Mouse (Mus musculus): ENCODE measurements around the gene Ftcd.

The Ftcd gene

DNA sequence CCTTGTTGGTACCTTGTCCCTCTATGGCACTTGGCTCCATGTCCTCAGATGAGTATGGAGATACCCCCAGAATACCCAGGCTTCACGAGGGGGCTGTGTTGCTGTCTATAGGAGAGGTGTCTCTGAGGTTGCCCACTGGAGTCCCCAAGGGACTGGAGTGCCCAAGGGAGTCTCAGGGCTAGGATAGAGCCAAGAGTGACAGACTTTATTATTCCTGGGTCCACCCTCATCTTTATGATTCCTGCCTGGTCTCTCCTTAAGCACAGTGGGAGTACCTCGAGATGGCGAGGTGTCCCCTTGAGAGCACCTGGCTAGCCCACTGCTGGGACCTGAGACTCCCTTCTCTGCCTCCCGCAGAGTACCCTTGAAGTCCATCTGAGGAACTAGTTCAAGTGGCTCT lies 47.0 kb downstream of the Ftcd start:
- no peak for DNase-seq

- peak; percentile 77 for DNase-seq
These were observed 47.7 kb downstream of the Ftcd start, which contains the start of gene Col6a2 for GRCm38 (mm10) chr10:76622928-76623680. Gene Col6a2, minus strand, starts transcription at chr10:76623630.

DNA sequence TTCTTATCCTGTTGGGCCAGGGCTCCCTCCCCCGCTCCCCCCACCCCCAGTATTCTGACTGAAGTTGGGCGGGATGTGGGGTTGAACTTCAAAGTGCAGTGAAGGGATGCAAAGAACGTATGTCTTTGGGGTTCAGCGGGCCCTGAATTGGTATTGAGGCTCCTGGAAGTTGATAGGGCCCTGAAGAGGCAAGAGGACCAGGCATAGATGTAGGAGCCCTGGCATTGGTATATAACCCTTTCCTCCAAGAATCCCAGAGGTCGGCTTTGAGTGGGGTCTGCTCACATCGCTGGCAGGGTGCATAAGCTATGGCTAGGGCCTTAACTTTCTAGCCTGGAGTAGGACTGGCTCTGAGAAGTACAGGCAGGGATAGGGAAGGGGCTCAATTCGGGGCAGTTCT lies 48.3 kb downstream of the Ftcd start:
- DNase-seq: no peak

- no peak for DNase-seq
These were observed 49.5 kb downstream of the Ftcd start for GRCm38 (mm10) chr10:76624903-76625302.

DNA sequence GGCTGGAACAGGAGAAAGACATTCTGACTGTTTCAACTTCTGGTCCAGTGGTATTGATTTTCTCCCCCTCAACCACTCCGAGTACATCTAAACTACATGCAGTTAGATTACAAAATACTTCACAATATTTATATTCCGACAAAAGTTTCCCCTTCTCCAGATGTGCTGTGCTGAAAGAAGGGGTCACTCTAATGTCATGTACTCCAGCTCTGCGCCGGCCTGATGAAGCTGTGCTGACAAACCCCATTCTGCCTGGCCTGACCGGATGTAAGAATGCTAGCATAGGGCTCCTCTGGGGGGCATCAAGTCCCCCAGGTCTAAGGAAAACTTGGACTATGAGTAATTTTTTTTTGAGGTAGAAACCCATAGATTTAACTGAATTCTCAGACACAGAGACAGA lies 52.3 kb downstream of the Ftcd start:
- no peak for DNase-seq

GRCm38 (mm10) chr10:76630657-76631056 lies 55.2 kb downstream of the Ftcd start:
- no peak for DNase-seq

- no peak for DNase-seq
These were observed 57.2 kb downstream of the Ftcd start for GRCm38 (mm10) chr10:76632630-76633029.

- DNase-seq: no peak
These were observed 58.7 kb downstream of the Ftcd start for GRCm38 (mm10) chr10:76634094-76634571.

GRCm38 (mm10) chr10:76634584-76634983 lies 59.1 kb downstream of the Ftcd start:
- DNase-seq: no peak

DNA sequence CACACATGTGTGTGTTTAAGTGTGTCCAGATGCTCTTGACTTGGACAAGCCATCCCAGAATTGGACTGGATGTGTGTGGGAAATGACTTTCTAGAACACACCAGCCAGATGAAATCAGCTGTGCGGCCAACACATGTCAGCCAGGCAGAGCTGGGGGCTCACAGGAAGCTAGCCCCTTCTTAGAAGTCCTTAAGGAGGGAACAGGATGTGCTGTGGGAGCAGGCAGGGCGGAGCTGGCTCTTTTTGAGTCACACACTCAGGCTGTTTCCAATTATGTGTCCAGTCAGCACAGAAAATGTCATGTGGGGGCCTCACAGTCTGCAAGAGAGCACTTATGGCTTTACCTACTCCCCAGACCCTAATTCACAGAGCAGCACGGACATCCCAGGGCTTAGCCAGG lies 60.6 kb downstream of the Ftcd start:
- no peak for DNase-seq

DNA sequence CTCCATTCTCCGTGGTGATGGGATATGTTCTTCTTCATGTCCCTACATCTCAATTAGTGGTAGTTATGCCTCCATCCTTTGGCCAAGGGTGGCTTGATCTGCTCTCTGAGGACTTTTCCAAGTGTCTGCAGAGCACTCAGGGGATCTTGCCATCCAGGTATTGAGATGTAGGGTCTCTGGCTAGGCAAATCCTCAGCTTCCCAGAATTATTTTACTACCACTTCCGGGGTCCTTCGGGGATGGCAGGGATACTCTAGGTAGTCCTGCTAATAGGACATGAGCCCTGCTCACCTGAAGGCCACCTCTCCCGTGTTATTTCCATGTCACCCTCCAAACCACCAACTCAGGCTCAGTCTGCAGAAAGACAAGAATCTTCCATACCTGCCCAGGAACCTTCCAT lies 61.2 kb downstream of the Ftcd start:
- DNase-seq: no peak
